Mouse (Mus musculus) gastrocnemius, postnatal 14 days (tissue): ENCODE results near the gene Icam4. TPM values are rescaled to one million over a fixed set of nuclear protein-coding genes. Genes with fewer than 3 reads are reported as not detected.
"Not testable (repeated sequence)": the region's sequence is repeated elsewhere in the genome, so short reads cannot be mapped to it uniquely, and the experiment has no call there.

Experiments
- DNase-seq: peaks from one replicate; pipeline ENCODE4 v3.0.0; 2021; ENCODE audit warnings: mixed read lengths
- intact Hi-C: fragments of 180-260 bp; cut with DNase I; formaldehyde crosslinking; loops from one replicate; pipeline ENCODE4 v1.15.1; 2025; ENCODE audit warnings: low total_unique reads
- long read RNA-seq, 2 experiments: library from polyadenylated mRNA; stranded (forward); transcript quantifications; one replicate each; pipeline ENCODE4 v2.0.0; 2021
- total RNA-seq, 2 experiments: library from RNA; stranded (reverse); gene quantifications; 2 replicates each; pipeline ENCODE4 v1.2.3; 2021

Gene Icam4
- under 1 TPM; 0.29 to 0.43 TPM for total RNA-seq
- long read RNA-seq, experiment 1: 0 reads
- long read RNA-seq, experiment 2, partial matches to known transcripts: 0 of 1 reads
- long read RNA-seq, experiment 2, other reads (novel, unspliced or antisense): 0 of 1 reads

- intact Hi-C loops: loop anchor here (5.0 kb wide), 1 partner anchor 108 kb away; no protein-coding TSS in a partner anchor
- DNase-seq: peak; percentile 85
Measured at GRCm38 (mm10) chr9:21029291-21030054, at the start of gene Icam4. TSS of gene Icam4 (plus strand) at chr9:21029373.

GRCm38 (mm10) chr9:20979769-20980168 is 49.4 kb upstream of the Icam4 start:
- DNase-seq: no peak
- intact Hi-C loops: no loop called here

GRCm38 (mm10) chr9:20982171-20982570 is 47.0 kb upstream of the Icam4 start:
- DNase-seq: no peak
- intact Hi-C loops: no loop called here

GRCm38 (mm10) chr9:20983169-20983568 is 46.0 kb upstream of the Icam4 start:
- intact Hi-C loops: no loop called here

GRCm38 (mm10) chr9:20986952-20987686 is 42.1 kb upstream of the Icam4 start:
- intact Hi-C loops: no loop called here
- DNase-seq: peak; percentile 70

More at GRCm38 (mm10) chr9:20983169-20983568, 46.0 kb upstream of the Icam4 start:
- no peak for DNase-seq

GRCm38 (mm10) chr9:20987953-20988352 is 41.2 kb upstream of the Icam4 start:
- intact Hi-C loops: no loop called here
- no peak for DNase-seq

- peak; percentile 24 for DNase-seq
- intact Hi-C loops: loop anchor here (5.0 kb wide), 1 partner anchor 84 kb away; no protein-coding TSS in a partner anchor
Measured at GRCm38 (mm10) chr9:20990861-20991260, 38.3 kb upstream of the Icam4 start.

- intact Hi-C loops: loop anchor here (5.0 kb wide), 1 partner anchor 84 kb away; no protein-coding TSS in a partner anchor
Measured at GRCm38 (mm10) chr9:20991587-20991986, 37.6 kb upstream of the Icam4 start.

GRCm38 (mm10) chr9:20993165-20993898 is 35.8 kb upstream of the Icam4 start:
- intact Hi-C loops: loop anchor here (5.0 kb wide), 1 partner anchor 86 kb away; no protein-coding TSS in a partner anchor
- DNase-seq: no peak

More at GRCm38 (mm10) chr9:20991587-20991986, 37.6 kb upstream of the Icam4 start:
- DNase-seq: no peak

- no peak for DNase-seq
- intact Hi-C loops: no loop called here
Measured at GRCm38 (mm10) chr9:20995069-20995468, 34.1 kb upstream of the Icam4 start.

- intact Hi-C loops: no loop called here
- no peak for DNase-seq
Measured at GRCm38 (mm10) chr9:20997065-20997464, 32.1 kb upstream of the Icam4 start.

- DNase-seq, intact Hi-C loops: not testable (repeated sequence)
Measured at GRCm38 (mm10) chr9:20998337-20998736, 30.8 kb upstream of the Icam4 start.

GRCm38 (mm10) chr9:21000811-21001210 is 28.4 kb upstream of the Icam4 start:
- intact Hi-C loops: no loop called here
- DNase-seq: no peak

GRCm38 (mm10) chr9:21001651-21002200 is 27.4 kb upstream of the Icam4 start:
- DNase-seq: no peak
- intact Hi-C loops: no loop called here

- DNase-seq: no peak
- intact Hi-C loops: no loop called here
Measured at GRCm38 (mm10) chr9:21002270-21002626, 26.9 kb upstream of the Icam4 start.

- intact Hi-C loops: no loop called here
- peak; percentile 82 for DNase-seq
Measured at GRCm38 (mm10) chr9:21002627-21003551, 26.3 kb upstream of the Icam4 start, which contains the start of gene Mrpl4. TSS of gene Mrpl4 (plus strand) at chr9:21002738.

GRCm38 (mm10) chr9:21007313-21007952 is 21.7 kb upstream of the Icam4 start:
- intact Hi-C loops: no loop called here
- no peak for DNase-seq

GRCm38 (mm10) chr9:21008007-21008406 is 21.2 kb upstream of the Icam4 start:
- no peak for DNase-seq
- intact Hi-C loops: no loop called here
